Mouse (Mus musculus): ENCODE results near the gene Mfsd6. TPM values are rescaled to one million over a fixed set of nuclear protein-coding genes. Genes with fewer than 3 reads are reported as not detected.

Gene Mfsd6
- polyA plus RNA-seq, 1 experiment from 2014 or later = 4.2 TPM

- H3K36me3 ChIP-seq (ENCODE audit: control insufficient read depth, insufficient read depth, low read length) = no peaks in the 10 kb centered on the region
- H3K9me3 ChIP-seq (ENCODE audit: control insufficient read depth, low read length) = no peaks in the 10 kb centered on the region
- no peak overlapping the region for H3K27ac ChIP-seq (ENCODE audit: low read depth, low read length)
- H3K27me3 ChIP-seq (ENCODE audit: control insufficient read depth, insufficient read depth, low read length) = no peaks in the 10 kb centered on the region
- no peak overlapping the region for H3K4me2 ChIP-seq (ENCODE audit: low read depth)
- no peak overlapping the region for H3K4me3 ChIP-seq (ENCODE audit: low read depth, low read length)
- 82% methylated on average over 1 of the region's 1 CpGs for WGBS
- no peaks in the 10 kb centered on the region for H3K4me1 ChIP-seq (ENCODE audit: control insufficient read depth, insufficient read depth, low read length)
- H3K9ac ChIP-seq (ENCODE audit: low read length) = no peak overlapping the region
- ATAC-seq (ENCODE audit: insufficient read depth, low FRiP score, low TSS enrichment) (no peak), DNase-seq (ENCODE audit: low spot score) (no peak)
Observed at GRCm38 (mm10) chr1:52749978-52750377, 22.7 kb upstream of the Mfsd6 start.

DNA sequence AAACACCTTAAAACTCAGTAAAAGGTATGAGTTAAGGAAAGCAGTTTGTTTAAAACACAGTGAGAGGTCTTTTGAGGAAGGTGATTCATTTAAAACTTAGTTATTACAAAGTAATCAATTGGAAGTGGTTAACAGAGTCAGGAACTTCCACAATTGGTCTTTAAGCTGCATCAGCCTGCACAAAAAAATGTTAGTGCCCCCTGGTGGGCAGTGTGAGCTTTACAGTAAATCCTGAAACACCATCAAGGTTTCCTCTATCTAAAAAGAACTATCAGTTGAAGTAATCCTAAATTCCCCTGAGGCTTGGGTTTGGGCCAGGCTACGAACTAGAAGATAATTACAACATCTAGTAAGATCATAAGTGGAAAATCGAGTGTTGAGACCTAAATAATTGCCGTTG, 21.0 kb upstream of the Mfsd6 start:
- 19% methylated on average over 3 of the region's 3 CpGs for WGBS
- peak; percentile 67 for DNase-seq (ENCODE audit: low spot score)
- ATAC-seq (ENCODE audit: insufficient read depth, low FRiP score, low TSS enrichment) = no peak

DNA sequence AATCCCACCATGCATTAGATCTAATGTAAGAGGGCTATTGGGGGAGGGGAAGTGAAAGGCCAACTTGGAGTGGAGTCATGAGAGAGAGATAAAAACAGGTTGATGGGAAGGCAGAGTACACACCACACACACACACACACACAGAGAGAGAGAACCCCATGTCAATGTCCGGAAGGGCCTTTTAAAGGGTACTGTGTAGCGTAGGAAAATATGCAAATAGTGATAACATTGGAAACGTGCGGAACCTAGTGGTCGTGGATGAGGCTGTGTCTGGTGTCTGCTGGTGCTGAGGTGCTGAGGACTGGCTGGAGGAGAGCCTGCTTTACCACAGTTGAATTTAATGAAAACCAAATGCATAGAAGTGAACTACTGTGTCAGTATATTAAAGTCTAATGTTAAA, 15.3 kb upstream of the Mfsd6 start:
- DNase-seq (ENCODE audit: low spot score) = no peak
- no peaks in the 10 kb centered on the region for H3K36me3 ChIP-seq (ENCODE audit: control insufficient read depth, insufficient read depth, low read length)
- no peak for ATAC-seq (ENCODE audit: insufficient read depth, low FRiP score, low TSS enrichment)
- H3K4me3 ChIP-seq (ENCODE audit: low read depth, low read length) = no peak overlapping the region
- no peak overlapping the region for H3K4me2 ChIP-seq (ENCODE audit: low read depth)
- no peaks in the 10 kb centered on the region for H3K27me3 ChIP-seq (ENCODE audit: control insufficient read depth, insufficient read depth, low read length)
- H3K9me3 ChIP-seq (ENCODE audit: control insufficient read depth, low read length) = no peaks in the 10 kb centered on the region
- no peak overlapping the region for H3K9ac ChIP-seq (ENCODE audit: low read length)
- no peak overlapping the region for H3K27ac ChIP-seq (ENCODE audit: low read depth, low read length)
- WGBS = 84% methylated on average over 5 of the region's 5 CpGs
- no peaks in the 10 kb centered on the region for H3K4me1 ChIP-seq (ENCODE audit: control insufficient read depth, insufficient read depth, low read length)

More for the DNA sequence above, 21.0 kb upstream of the Mfsd6 start:
- Histone ChIP-seq H3K36me3 (ENCODE audit: control insufficient read depth, insufficient read depth, low read length) (no peaks in the 10 kb centered on the region), H3K4me1 (ENCODE audit: control insufficient read depth, insufficient read depth, low read length) (no peaks in the 10 kb centered on the region), H3K27ac (ENCODE audit: low read depth, low read length) (no peak overlapping the region), H3K9ac (ENCODE audit: low read length) (no peak overlapping the region), H3K4me2 (ENCODE audit: low read depth) (no peak overlapping the region), H3K27me3 (ENCODE audit: control insufficient read depth, insufficient read depth, low read length) (no peaks in the 10 kb centered on the region), H3K9me3 (ENCODE audit: control insufficient read depth, low read length) (no peaks in the 10 kb centered on the region), H3K4me3 (ENCODE audit: low read depth, low read length) (no peak overlapping the region)

DNA sequence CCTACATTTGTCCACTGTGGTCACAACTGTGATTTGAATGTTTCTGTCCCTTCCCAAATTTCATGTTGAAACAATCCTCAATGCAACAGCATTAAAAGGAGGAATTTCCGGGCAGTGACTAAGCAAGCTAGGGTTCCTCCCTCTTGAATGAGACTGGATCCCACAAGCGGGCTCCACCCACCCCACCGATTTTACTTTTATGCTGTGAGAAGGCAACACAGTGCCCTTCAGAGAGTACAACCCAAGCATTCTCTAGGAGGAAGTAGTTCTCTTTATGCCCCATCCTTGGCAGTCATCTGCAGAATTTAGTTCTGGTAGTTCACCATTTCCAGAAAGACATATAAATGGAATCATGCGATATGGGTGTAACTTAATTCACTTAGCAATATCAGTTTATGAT, 6.9 kb upstream of the Mfsd6 start:
- Histone ChIP-seq H3K9ac (ENCODE audit: low read length) (no peak overlapping the region), H3K4me2 (ENCODE audit: low read depth) (no peak overlapping the region), H3K27ac (ENCODE audit: low read depth, low read length) (no peak overlapping the region), H3K36me3 (ENCODE audit: control insufficient read depth, insufficient read depth, low read length) (no peaks in the 10 kb centered on the region), H3K4me1 (ENCODE audit: control insufficient read depth, insufficient read depth, low read length) (no peaks in the 10 kb centered on the region), H3K27me3 (ENCODE audit: control insufficient read depth, insufficient read depth, low read length) (no peaks in the 10 kb centered on the region), H3K4me3 (ENCODE audit: low read depth, low read length) (no peak overlapping the region), H3K9me3 (ENCODE audit: control insufficient read depth, low read length) (no peaks in the 10 kb centered on the region)
- ATAC-seq (ENCODE audit: insufficient read depth, low FRiP score, low TSS enrichment) (no peak), DNase-seq (ENCODE audit: low spot score) (no peak)
- 80% methylated on average over 4 of the region's 4 CpGs for WGBS

DNA sequence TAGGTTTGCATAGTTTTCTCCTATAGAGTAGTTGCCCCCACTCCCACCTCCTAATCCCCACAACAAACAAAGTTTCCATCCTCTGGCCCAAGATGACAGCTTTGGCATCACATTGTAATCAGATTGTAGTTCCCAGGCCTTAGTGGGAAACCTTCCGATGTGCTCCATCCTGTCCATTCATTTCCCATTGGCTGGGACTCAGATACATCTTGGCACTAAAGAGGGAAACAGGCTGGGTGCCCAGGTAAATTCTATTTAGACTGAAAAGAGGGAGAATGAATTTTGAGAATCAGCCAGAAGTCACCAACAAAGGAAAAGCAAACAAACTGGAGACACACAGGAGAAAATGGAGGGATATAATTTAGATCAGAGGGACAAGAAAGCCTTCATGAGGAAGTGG, 3.0 kb upstream of the Mfsd6 start:
- WGBS = 80% methylated on average over 1 of the region's 1 CpGs
- ATAC-seq (ENCODE audit: insufficient read depth, low FRiP score, low TSS enrichment) (no peak), DNase-seq (ENCODE audit: low spot score) (no peak)
- no peaks in the 10 kb centered on the region for H3K9me3 ChIP-seq (ENCODE audit: control insufficient read depth, low read length)
- H3K4me2 ChIP-seq (ENCODE audit: low read depth) = no peak overlapping the region
- H3K36me3 ChIP-seq (ENCODE audit: control insufficient read depth, insufficient read depth, low read length) = no peaks in the 10 kb centered on the region
- H3K4me1 ChIP-seq (ENCODE audit: control insufficient read depth, insufficient read depth, low read length) = no peaks in the 10 kb centered on the region
- no peak overlapping the region for H3K9ac ChIP-seq (ENCODE audit: low read length)
- H3K27ac ChIP-seq (ENCODE audit: low read depth, low read length) = no peak overlapping the region
- no peaks in the 10 kb centered on the region for H3K27me3 ChIP-seq (ENCODE audit: control insufficient read depth, insufficient read depth, low read length)
- no peak overlapping the region for H3K4me3 ChIP-seq (ENCODE audit: low read depth, low read length)

GRCm38 (mm10) chr1:52728857-52729489, 1.7 kb upstream of the Mfsd6 start:
- Histone ChIP-seq H3K27ac (ENCODE audit: low read depth, low read length) (no peak overlapping the region), H3K27me3 (ENCODE audit: control insufficient read depth, insufficient read depth, low read length) (no peaks in the 10 kb centered on the region), H3K9me3 (ENCODE audit: control insufficient read depth, low read length) (no peaks in the 10 kb centered on the region), H3K36me3 (ENCODE audit: control insufficient read depth, insufficient read depth, low read length) (no peaks in the 10 kb centered on the region), H3K4me1 (ENCODE audit: control insufficient read depth, insufficient read depth, low read length) (no peaks in the 10 kb centered on the region), H3K9ac (ENCODE audit: low read length) (no peak overlapping the region), H3K4me3 (ENCODE audit: low read depth, low read length) (no peak overlapping the region), H3K4me2 (ENCODE audit: low read depth) (no peak overlapping the region)
- ATAC-seq (ENCODE audit: insufficient read depth, low FRiP score, low TSS enrichment) (no peak), DNase-seq (ENCODE audit: low spot score) (no peak)
- 92% methylated on average over 5 of the region's 5 CpGs for WGBS

- ATAC-seq (ENCODE audit: insufficient read depth, low FRiP score, low TSS enrichment) = peak; percentile 79
- H3K9ac ChIP-seq (ENCODE audit: low read length) = peak overlapping the region; percentile 92
- WGBS = under 1% methylated on average over 45 of the region's 56 CpGs
Observed at GRCm38 (mm10) chr1:52726371-52727055, 749 bp downstream of the Mfsd6 start.

GRCm38 (mm10) chr1:52722586-52722985, 4.7 kb downstream of the Mfsd6 start:
- 65% methylated on average over 4 of the region's 4 CpGs for WGBS
- H3K4me1 ChIP-seq (ENCODE audit: control insufficient read depth, insufficient read depth, low read length) = no peaks in the 10 kb centered on the region

More at GRCm38 (mm10) chr1:52726371-52727055, 749 bp downstream of the Mfsd6 start:
- Histone ChIP-seq H3K4me1 (ENCODE audit: control insufficient read depth, insufficient read depth, low read length) (no peaks in the 10 kb centered on the region), H3K4me2 (ENCODE audit: low read depth) (peak overlapping the region; percentile 93), H3K9me3 (ENCODE audit: control insufficient read depth, low read length) (no peaks in the 10 kb centered on the region), H3K27ac (ENCODE audit: low read depth, low read length) (peak overlapping the region; percentile 64), H3K4me3 (ENCODE audit: low read depth, low read length) (peak overlapping the region; percentile 86), H3K36me3 (ENCODE audit: control insufficient read depth, insufficient read depth, low read length) (no peaks in the 10 kb centered on the region), H3K27me3 (ENCODE audit: control insufficient read depth, insufficient read depth, low read length) (no peaks in the 10 kb centered on the region)
- DNase-seq (ENCODE audit: low spot score) = peak; percentile 62

DNA sequence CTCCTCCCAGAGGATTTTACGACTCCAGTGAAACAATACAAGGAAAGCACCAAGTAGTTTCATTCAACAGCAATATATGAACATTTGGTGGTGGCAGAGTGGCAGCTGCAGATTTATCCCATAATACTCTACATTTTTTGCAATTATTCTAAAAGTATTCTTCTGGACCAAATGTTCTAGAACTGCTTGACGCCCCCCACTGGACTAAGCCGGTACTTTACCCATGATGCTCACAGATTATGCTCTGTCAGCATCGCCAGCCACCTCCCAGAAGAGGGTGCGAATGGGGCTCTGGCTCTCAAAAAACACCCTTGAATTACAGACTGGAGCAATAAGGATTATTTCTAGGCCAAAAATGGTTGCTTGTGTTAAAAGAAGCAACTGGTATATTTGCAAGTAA, 8.2 kb downstream of the Mfsd6 start:
- 61% methylated on average over 5 of the region's 5 CpGs for WGBS
- Histone ChIP-seq H3K27me3 (ENCODE audit: control insufficient read depth, insufficient read depth, low read length) (no peaks in the 10 kb centered on the region), H3K27ac (ENCODE audit: low read depth, low read length) (no peak overlapping the region), H3K4me2 (ENCODE audit: low read depth) (no peak overlapping the region), H3K9me3 (ENCODE audit: control insufficient read depth, low read length) (no peaks in the 10 kb centered on the region), H3K4me1 (ENCODE audit: control insufficient read depth, insufficient read depth, low read length) (no peaks in the 10 kb centered on the region), H3K36me3 (ENCODE audit: control insufficient read depth, insufficient read depth, low read length) (no peaks in the 10 kb centered on the region), H3K9ac (ENCODE audit: low read length) (no peak overlapping the region), H3K4me3 (ENCODE audit: low read depth, low read length) (no peak overlapping the region)
- DNase-seq (ENCODE audit: low spot score) (no peak), ATAC-seq (ENCODE audit: insufficient read depth, low FRiP score, low TSS enrichment) (no peak)

More at GRCm38 (mm10) chr1:52722586-52722985, 4.7 kb downstream of the Mfsd6 start:
- DNase-seq (ENCODE audit: low spot score) = no peak
- H3K4me2 ChIP-seq (ENCODE audit: low read depth) = no peak overlapping the region
- H3K36me3 ChIP-seq (ENCODE audit: control insufficient read depth, insufficient read depth, low read length) = no peaks in the 10 kb centered on the region
- no peaks in the 10 kb centered on the region for H3K9me3 ChIP-seq (ENCODE audit: control insufficient read depth, low read length)
- no peak overlapping the region for H3K9ac ChIP-seq (ENCODE audit: low read length)
- no peak overlapping the region for H3K27ac ChIP-seq (ENCODE audit: low read depth, low read length)
- H3K4me3 ChIP-seq (ENCODE audit: low read depth, low read length) = no peak overlapping the region
- no peak for ATAC-seq (ENCODE audit: insufficient read depth, low FRiP score, low TSS enrichment)
- H3K27me3 ChIP-seq (ENCODE audit: control insufficient read depth, insufficient read depth, low read length) = no peaks in the 10 kb centered on the region

Measured in neural tube, embryonic 11.5 days (tissue).